Mouse (Mus musculus): ENCODE results near the gene Trip10.

DNA sequence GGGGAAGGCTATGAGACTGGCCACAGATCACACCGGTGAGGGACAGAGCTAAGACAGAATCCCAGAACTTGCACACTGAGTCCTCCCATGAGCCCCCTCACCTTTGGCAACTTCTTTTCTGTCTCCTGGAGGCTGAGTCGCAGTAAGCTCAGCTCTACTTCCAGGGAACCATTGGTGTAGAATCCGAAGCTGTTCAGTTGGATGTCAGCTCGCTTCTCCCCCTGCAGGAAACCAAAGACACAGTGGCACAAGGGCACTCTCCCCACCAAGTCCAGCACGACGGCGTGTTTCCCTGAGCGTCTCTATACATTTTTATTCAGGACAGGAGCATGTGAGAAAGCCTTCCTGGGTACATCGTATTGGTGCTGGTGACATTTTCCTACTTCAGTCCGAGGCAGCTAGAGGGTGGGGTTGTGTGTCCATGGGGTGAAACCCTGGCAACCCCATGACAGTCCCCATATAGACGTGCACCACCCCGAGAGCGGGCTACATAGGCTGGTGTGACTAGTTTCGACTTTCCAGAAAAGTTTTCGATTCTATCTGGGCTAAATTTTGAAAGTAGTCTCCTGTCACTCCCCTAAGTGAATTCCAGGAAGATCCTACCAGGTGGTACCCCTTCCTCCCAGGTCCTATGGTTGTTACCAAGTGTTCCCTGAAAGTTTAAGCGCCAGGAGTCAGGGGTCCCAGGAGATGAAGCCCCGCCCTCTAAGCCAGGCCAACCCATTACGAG, 2.4 kb upstream of the Trip10 start:
- TF ChIP-seq POLR2A (IDR thresholded peaks at IDR 0.05; ENCODE audit: insufficient read depth, low read depth, low read length) = no peak
- no peak for TF ChIP-seq CTCF (IDR thresholded peaks at IDR 0.05; ENCODE audit: insufficient read depth, low read depth, low read length)
